Mouse (Mus musculus) forebrain, embryonic 14.5 days (tissue): ENCODE results near the gene Gm28305. TPM values are rescaled to one million over a fixed set of nuclear protein-coding genes. Genes with fewer than 3 reads are reported as not detected.
A peak's percentile ranks its signal among the peaks of the same experiment; 100 is the strongest.

Source experiments
- ATAC-seq: fragments of 200-750 bp; cut with Nextera tagmentation; 2 replicates; pipeline ENCODE4 v1.8.0; 2017; ENCODE audit warnings: mild to moderate bottlenecking, moderate library complexity
- DNase-seq: peaks from one replicate; pipeline ENCODE4 v3.0.0-alpha.2; 2015; ENCODE audit warnings: low spot score
- H3K27ac ChIP-seq: fragments of 300-500 bp; sonication (generic); 2 replicates; pipeline ENCODE4 v1.5.1; 2014; ENCODE audit warnings: low read depth, mild to moderate bottlenecking, control low read depth, low read length, moderate library complexity
- H3K27me3 ChIP-seq: fragments of 300-500 bp; sonication (generic); replicated peaks from 2 replicates; pipeline ENCODE4 v1.6.1; 2014; ENCODE audit warnings: low read length, control low read depth, mixed read lengths; ENCODE audit not compliant: control insufficient read depth, insufficient read depth
- H3K36me3 ChIP-seq: fragments of 300-500 bp; sonication (generic); 2 replicates; pipeline ENCODE4 v1.6.1; 2014; ENCODE audit warnings: low read length, control low read depth; ENCODE audit not compliant: control insufficient read depth, insufficient read depth
- H3K4me1 ChIP-seq: fragments of 300-500 bp; sonication (generic); 2 replicates; pipeline ENCODE4 v1.6.1; 2014; ENCODE audit warnings: antibody characterized with exemption, low read length, control low read depth; ENCODE audit not compliant: control insufficient read depth, insufficient read depth
- H3K4me2 ChIP-seq: fragments of 300-500 bp; sonication (generic); 2 replicates; pipeline ENCODE4 v1.6.1; 2014; ENCODE audit warnings: mild to moderate bottlenecking, control low read depth, low read length
- H3K4me3 ChIP-seq: fragments of 300-500 bp; sonication (generic); 2 replicates; pipeline ENCODE4 v1.5.1; 2014; ENCODE audit warnings: low read depth, low read length, control low read depth
- H3K9ac ChIP-seq: fragments of 300-500 bp; sonication (generic); 2 replicates; pipeline ENCODE4 v1.6.1; 2014; ENCODE audit warnings: mild to moderate bottlenecking, low read length, control low read depth, moderate library complexity
- H3K9me3 ChIP-seq: fragments of 300-500 bp; sonication (generic); replicated peaks from 2 replicates; pipeline ENCODE4 v1.6.1; 2016; ENCODE audit warnings: low read length, control low read depth, mixed read lengths; ENCODE audit not compliant: control insufficient read depth
- WGBS: fragments of 180-500 bp; shearing (Covaris S2); extraction: QIAGEN DNeasy Blood & Tissue Kit; methylation state at CpG from one replicate; pipeline ENCODE4 v1.1.7; 2014; 5-methylcytosine and 5-hydroxymethylcytosine counted together
- polyA plus RNA-seq: library from polyadenylated mRNA; unstranded; fragments of >200 nt; fragmentation: Nextera tagmentation; extraction: Ambion mirVana; gene quantifications from 2 replicates; pipeline ENCODE4 v1.2.1, GENCODE M21; 2014

The Gm28305 gene
- polyA plus RNA-seq, 1 experiment from 2014 or later: not detected

DNA sequence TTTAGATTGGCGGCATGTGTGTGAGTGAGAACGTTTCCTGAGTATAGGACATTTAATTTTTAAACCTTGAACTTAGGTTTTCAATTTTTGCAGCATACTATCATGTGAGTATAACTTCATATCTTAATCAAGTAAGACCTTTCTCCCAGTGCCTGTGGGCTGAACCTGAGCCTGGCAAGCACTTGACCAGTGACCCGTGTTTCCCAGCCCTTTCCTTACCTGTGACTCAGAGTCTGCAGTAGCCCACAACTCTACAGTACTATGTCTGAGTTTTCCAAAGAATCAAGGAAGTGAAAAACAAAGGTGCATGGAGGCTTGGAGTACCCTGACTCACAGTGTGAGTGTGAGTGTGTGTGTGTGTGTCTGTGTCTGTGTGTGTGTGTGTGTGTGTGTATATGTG, 39.6 kb downstream of the Gm28305 start:
- no peak for ATAC-seq
- H3K27me3 ChIP-seq: no peaks in the 10 kb centered on the region
- no peaks in the 10 kb centered on the region for H3K9me3 ChIP-seq
- H3K4me2 ChIP-seq: no peak overlapping the region
- no peak overlapping the region for H3K4me3 ChIP-seq
- DNase-seq: no peak
- H3K36me3 ChIP-seq: no peaks in the 10 kb centered on the region
- H3K9ac ChIP-seq: no peak overlapping the region
- 83% methylated on average over 3 of the region's 3 CpGs for WGBS
- no peak overlapping the region for H3K27ac ChIP-seq
- no peaks in the 10 kb centered on the region for H3K4me1 ChIP-seq

DNA sequence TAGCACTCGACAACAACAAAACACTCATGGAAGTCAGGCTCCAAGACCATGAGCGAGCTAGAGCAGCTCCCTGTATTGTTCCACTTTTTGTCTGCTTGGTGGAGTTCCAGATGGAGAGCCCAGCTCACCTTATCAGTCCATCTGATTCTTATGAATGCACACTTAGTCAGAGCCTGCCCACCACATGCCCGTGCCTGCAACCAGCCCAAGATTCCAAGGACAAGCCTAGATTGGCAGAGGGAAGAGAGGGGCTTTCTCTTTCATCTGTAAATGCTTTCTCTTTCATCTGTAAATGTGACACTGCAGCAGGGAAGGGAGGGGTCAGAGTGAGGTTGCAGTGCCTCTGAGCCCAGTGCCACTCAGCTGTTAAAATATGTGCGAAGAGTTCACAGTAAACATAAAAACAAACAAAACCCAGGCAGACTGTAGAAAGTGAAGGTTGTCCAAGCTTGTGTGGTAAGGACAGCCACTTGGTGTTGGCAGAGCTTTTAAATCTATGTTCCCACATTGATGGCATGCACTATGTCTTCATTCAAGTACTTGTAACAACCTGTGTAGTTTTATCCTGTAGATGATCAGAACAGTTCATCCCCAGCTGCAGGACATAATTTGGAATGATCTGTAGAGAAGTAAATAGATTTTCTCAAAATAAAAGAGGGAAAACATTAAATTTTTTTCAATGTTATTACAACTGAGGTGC, 45.4 kb downstream of the Gm28305 start:
- WGBS: 72% methylated on average over 4 of the region's 4 CpGs
- Histone ChIP-seq H3K4me2 (no peak overlapping the region), H3K27me3 (no peaks in the 10 kb centered on the region), H3K27ac (no peak overlapping the region), H3K9ac (no peak overlapping the region), H3K36me3 (0 out of 2 replicates have a peak, but pooled peaks cover 2% of the 10 kb centered on the region), H3K4me1 (peaks cover 6% of the 10 kb centered on the region; the same call in 1 of the 2 replicates), H3K4me3 (no peak overlapping the region), H3K9me3 (no peaks in the 10 kb centered on the region)
- no peak for ATAC-seq
- DNase-seq: no peak

DNA sequence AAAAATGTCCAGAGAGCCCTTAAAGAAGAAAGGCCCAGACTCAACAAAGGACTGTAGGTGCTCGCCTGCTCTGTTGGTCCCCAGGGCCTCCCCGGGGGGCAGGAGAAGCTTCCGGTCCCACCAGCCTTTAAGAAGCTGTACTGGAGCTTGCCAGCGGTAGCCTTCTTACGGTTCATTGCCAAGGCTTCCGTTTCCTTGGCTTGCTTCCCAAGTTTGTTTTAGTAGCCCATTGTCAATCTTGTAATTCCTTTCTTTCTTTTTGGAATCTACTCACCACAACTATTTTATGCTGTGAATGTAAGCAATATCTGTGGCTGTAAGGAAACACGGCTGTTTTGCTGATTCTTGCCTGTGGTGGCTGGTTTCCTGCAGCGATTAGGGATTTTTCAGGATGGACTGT, 48.1 kb downstream of the Gm28305 start:
- peaks cover 6% of the 10 kb centered on the region; the same call in 1 of the 2 replicates for H3K4me1 ChIP-seq
- no peak overlapping the region for H3K4me3 ChIP-seq
- DNase-seq: peak; percentile 66
- 32% methylated on average over 8 of the region's 8 CpGs for WGBS
- 0 out of 2 replicates have a peak, but pooled peaks cover 2% of the 10 kb centered on the region for H3K36me3 ChIP-seq
- no peak overlapping the region for H3K4me2 ChIP-seq
- no peak overlapping the region for H3K9ac ChIP-seq
- no peak overlapping the region for H3K27ac ChIP-seq
- H3K9me3 ChIP-seq: no peaks in the 10 kb centered on the region
- no peak for ATAC-seq
- no peaks in the 10 kb centered on the region for H3K27me3 ChIP-seq

DNA sequence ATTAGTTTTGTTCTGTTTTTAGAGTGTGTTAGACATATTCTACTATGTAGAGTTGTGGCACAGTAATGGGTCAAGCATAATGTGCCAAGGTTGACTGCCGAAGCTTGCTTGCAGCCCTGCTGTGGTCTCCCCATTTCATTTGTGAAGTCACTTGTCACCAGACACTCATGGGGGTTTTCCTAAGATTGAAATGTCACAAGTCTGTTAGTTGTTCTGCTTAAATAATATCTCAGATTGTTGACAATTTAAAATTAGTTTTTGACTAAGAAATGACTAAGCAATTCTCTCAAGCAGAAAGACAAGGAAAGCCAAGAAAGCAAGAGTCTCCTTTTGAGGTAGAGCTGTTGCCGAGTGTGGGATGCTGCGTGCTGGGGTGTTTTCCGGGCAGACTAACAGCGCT, 52.5 kb downstream of the Gm28305 start:
- no peak overlapping the region for H3K27ac ChIP-seq
- H3K4me1 ChIP-seq: peaks cover 6% of the 10 kb centered on the region; the same call in 1 of the 2 replicates
- H3K4me2 ChIP-seq: no peak overlapping the region
- no peak overlapping the region for H3K4me3 ChIP-seq
- ATAC-seq: no peak
- no peaks in the 10 kb centered on the region for H3K36me3 ChIP-seq
- no peaks in the 10 kb centered on the region for H3K9me3 ChIP-seq
- 97% methylated on average over 5 of the region's 5 CpGs for WGBS
- DNase-seq: no peak
- H3K27me3 ChIP-seq: no peaks in the 10 kb centered on the region
- no peak overlapping the region for H3K9ac ChIP-seq

DNA sequence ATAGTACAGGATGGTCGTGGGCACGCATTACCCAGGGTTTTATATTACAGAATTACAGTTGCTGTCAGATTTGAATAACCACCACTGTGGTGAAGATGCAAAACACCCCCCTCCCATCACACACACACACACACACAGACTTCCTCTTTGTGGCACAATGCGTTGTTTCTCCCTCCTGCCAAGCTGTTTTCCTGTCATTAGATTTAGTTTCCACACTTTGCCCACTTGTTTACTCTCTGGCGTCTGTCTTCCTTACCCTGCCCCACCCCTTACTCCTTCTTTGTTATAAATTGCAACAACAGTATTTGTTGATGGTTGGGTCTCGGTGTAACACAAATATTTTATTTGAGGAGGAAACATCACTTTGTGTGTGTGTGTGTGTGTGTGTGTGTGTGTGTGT, 57.8 kb downstream of the Gm28305 start:
- Histone ChIP-seq H3K27ac (no peak overlapping the region), H3K36me3 (no peaks in the 10 kb centered on the region), H3K9me3 (no peaks in the 10 kb centered on the region)

DNA sequence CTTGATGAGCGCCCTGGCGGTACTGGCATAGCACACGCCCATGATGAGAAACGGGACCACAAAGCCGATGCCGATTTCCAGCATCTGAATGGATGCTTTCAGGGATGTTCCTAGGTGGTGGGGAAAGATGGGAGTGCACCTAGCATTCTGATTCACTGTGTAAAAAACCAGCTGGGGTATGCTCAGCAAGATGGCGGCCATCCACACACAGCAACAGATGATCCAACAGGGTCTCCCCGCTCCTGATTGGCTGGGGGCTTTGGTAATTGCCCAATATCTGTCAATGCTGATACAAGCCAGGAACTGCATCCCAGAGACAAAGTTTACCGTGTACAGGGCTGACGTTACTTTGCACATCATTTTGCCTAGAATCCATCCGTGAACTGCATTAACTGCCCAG, 58.6 kb downstream of the Gm28305 start:
- Histone ChIP-seq H3K4me3 (no peak overlapping the region), H3K9ac (no peak overlapping the region), H3K36me3 (no peaks in the 10 kb centered on the region), H3K4me1 (no peaks in the 10 kb centered on the region), H3K4me2 (no peak overlapping the region), H3K27me3 (no peaks in the 10 kb centered on the region), H3K27ac (no peak overlapping the region), H3K9me3 (no peaks in the 10 kb centered on the region)
- 93% methylated on average over 11 of the region's 11 CpGs for WGBS
- DNase-seq (no peak), ATAC-seq (no peak)

More for the DNA sequence above, 57.8 kb downstream of the Gm28305 start:
- Histone ChIP-seq H3K4me1 (no peaks in the 10 kb centered on the region), H3K4me3 (no peak overlapping the region), H3K4me2 (no peak overlapping the region), H3K27me3 (no peaks in the 10 kb centered on the region), H3K9ac (no peak overlapping the region)
- no peak for ATAC-seq
- no peak for DNase-seq
- 83% methylated on average over 5 of the region's 5 CpGs for WGBS

DNA sequence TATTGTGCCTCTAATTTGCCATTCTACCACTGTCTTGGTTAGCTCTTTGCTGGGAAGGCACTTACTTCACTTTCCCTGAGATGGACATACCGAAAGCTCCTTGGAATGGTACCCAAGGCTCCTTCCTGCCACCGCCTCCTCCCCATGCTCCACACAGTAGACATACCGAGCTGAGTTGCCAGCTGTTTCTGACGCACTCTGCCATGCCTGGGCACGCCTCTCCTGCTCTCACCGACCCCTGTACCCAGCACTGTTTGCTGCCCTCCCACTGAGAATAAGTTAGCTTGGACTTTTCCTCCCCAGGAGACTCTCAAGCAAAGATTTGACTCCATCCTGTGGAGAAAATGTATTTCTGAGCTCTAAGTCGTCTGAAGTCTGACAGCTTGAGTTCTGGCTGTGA, 60.4 kb downstream of the Gm28305 start:
- DNase-seq (no peak), ATAC-seq (no peak)
- Histone ChIP-seq H3K4me1 (no peaks in the 10 kb centered on the region), H3K27ac (no peak overlapping the region), H3K9me3 (no peaks in the 10 kb centered on the region), H3K4me3 (no peak overlapping the region), H3K27me3 (no peaks in the 10 kb centered on the region), H3K4me2 (no peak overlapping the region), H3K9ac (no peak overlapping the region), H3K36me3 (no peaks in the 10 kb centered on the region)
- 53% methylated on average over 7 of the region's 7 CpGs for WGBS

DNA sequence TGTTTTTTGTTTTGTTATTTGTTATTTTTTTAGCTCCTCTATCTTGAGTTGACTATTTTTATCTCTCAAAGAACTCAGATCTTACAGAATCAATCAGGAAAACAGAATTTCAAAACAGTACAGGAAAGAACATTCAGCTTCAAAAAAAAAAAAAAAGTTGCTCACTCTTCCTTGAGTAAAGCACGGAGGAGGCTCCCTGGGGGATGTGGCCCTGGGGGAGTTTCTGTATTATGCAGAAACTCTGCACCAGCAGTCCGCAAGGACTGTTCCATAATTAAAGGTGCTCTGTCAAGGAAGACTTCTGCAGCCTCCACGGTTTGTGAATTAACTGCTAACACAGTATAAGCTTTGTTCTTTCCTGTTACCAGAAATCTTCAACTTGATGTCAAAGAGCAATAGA, 61.0 kb downstream of the Gm28305 start:
- Histone ChIP-seq H3K4me2 (no peak overlapping the region), H3K9ac (no peak overlapping the region), H3K27me3 (no peaks in the 10 kb centered on the region), H3K4me3 (no peak overlapping the region), H3K4me1 (no peaks in the 10 kb centered on the region), H3K27ac (no peak overlapping the region), H3K9me3 (no peaks in the 10 kb centered on the region), H3K36me3 (no peaks in the 10 kb centered on the region)
- no peak for ATAC-seq
- no peak for DNase-seq
- WGBS: 20% methylated on average over 3 of the region's 3 CpGs

DNA sequence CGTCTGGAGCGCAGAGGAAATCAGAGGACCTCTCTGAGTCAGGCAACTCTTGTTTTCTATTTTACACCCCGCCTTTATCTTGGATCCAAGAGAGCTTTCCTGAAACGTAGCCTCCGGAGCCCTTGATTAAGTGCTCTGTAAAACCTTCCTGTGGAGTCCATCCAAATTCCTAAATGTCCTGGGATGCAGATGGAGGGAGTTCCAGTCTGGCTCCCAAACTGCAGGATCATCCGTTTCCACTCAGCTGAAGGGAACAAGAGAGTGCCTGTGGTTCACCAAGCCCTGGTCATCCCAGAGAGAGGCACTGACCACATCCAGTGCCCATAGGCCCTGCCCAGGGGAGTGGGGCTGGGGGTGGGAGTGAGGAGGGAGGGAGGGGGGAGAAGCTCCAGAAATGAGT, 61.8 kb downstream of the Gm28305 start:
- Histone ChIP-seq H3K9me3 (no peaks in the 10 kb centered on the region), H3K4me3 (no peak overlapping the region), H3K36me3 (no peaks in the 10 kb centered on the region), H3K4me2 (no peak overlapping the region), H3K4me1 (no peaks in the 10 kb centered on the region), H3K27ac (no peak overlapping the region), H3K9ac (no peak overlapping the region), H3K27me3 (no peaks in the 10 kb centered on the region)
- whole genome bisulfite sequencing: 27% methylated on average over 6 of the region's 6 CpGs
- no peak for DNase-seq
- no peak for ATAC-seq
